Mouse (Mus musculus): ENCODE results near the gene Kif26b.

DNA sequence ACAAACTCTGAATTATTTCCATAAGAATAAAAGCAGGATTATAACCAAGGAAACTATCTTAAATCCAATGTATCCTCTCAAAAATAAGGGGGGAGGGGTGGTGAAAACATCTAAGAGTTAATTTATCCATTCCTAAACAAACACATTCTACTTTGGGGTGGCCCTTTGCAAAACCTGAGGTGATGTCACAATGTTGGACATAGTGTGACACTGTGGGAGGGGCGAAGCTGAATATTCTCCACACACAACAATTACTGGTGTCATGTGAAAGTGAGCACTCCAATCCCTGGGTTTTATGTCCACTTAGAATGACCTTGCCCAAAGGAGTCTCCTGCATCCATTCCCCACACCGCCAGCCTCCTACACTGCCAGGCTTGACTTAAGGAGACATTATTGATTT is 408.1 kb downstream of the Kif26b start:
- no peak for TF ChIP-seq POLR2A (IDR thresholded peaks at IDR 0.05; ENCODE audit: control insufficient read depth, low read depth, low read length)
- TF ChIP-seq CTCF (IDR thresholded peaks at IDR 0.05; ENCODE audit: control insufficient read depth, insufficient read depth, insufficient replicate concordance, low read depth, low read length), result no peak

Measured in testis, adult 2 months (tissue).